Mouse (Mus musculus) gastrocnemius, postnatal 36 days (tissue): Measurements from ENCODE around the gene Enox1. TPM values are rescaled to one million over a fixed set of nuclear protein-coding genes. Genes with fewer than 3 reads are reported as not detected.

Experiments used
- DNase-seq, 2 experiments: peaks; one replicate each; pipeline ENCODE4 v3.0.0; 2022
- intact Hi-C: fragments of 180-260 bp; cut with DNase I; formaldehyde crosslinking; loops from one replicate; pipeline ENCODE4 v1.15.1; 2025
- total RNA-seq, 2 experiments: library from RNA; stranded (reverse); gene quantifications; 2 replicates each; pipeline ENCODE4 v1.2.3; 2021

Enox1 gene
- total RNA-seq, 2 experiments from 2014 or later, result 0.57 to 0.89 TPM

GRCm38 (mm10) chr14:77596216-77597175 lies 439.9 kb downstream of the Enox1 start:
- intact Hi-C loops, result no loop called here
- no peak for DNase-seq

- DNase-seq, result no peak
- intact Hi-C loops, result no loop called here
Observed at GRCm38 (mm10) chr14:77599016-77599704, 442.6 kb downstream of the Enox1 start.

GRCm38 (mm10) chr14:77600773-77601172 lies 444.2 kb downstream of the Enox1 start:
- DNase-seq, result no peak
- intact Hi-C loops, result no loop called here

GRCm38 (mm10) chr14:77601446-77601845 lies 444.9 kb downstream of the Enox1 start:
- intact Hi-C loops, result no loop called here
- DNase-seq, result no peak

- peak in 1 of 2 experiments; percentile 19 for DNase-seq
- intact Hi-C loops, result no loop called here
Observed at GRCm38 (mm10) chr14:77608182-77608839, 451.7 kb downstream of the Enox1 start.

GRCm38 (mm10) chr14:77615201-77615600 lies 458.6 kb downstream of the Enox1 start:
- intact Hi-C loops, result no loop called here
- no peak for DNase-seq

- intact Hi-C loops, result no loop called here
- no peak for DNase-seq
Observed at GRCm38 (mm10) chr14:77617250-77617649, 460.7 kb downstream of the Enox1 start.

- intact Hi-C loops, result no loop called here
- no peak for DNase-seq
Observed at GRCm38 (mm10) chr14:77618131-77618805, 461.7 kb downstream of the Enox1 start.

- DNase-seq, result no peak
- intact Hi-C loops, result no loop called here
Observed at GRCm38 (mm10) chr14:77621473-77622264, 465.1 kb downstream of the Enox1 start.

GRCm38 (mm10) chr14:77626557-77627507 lies 470.3 kb downstream of the Enox1 start:
- intact Hi-C loops, result no loop called here

GRCm38 (mm10) chr14:77632466-77633171 lies 476.1 kb downstream of the Enox1 start:
- intact Hi-C loops, result no loop called here
- DNase-seq, result no peak

More at GRCm38 (mm10) chr14:77626557-77627507, 470.3 kb downstream of the Enox1 start:
- DNase-seq, result no peak

GRCm38 (mm10) chr14:77633172-77633542 lies 476.6 kb downstream of the Enox1 start:
- no peak for DNase-seq
- intact Hi-C loops, result no loop called here

GRCm38 (mm10) chr14:77636931-77637330 lies 480.4 kb downstream of the Enox1 start:
- no peak for DNase-seq
- intact Hi-C loops, result no loop called here

GRCm38 (mm10) chr14:77638148-77638547 lies 481.6 kb downstream of the Enox1 start:
- no peak for DNase-seq
- intact Hi-C loops, result no loop called here

- intact Hi-C loops, result no loop called here
- no peak for DNase-seq
Observed at GRCm38 (mm10) chr14:77638616-77639015, 482.1 kb downstream of the Enox1 start.

GRCm38 (mm10) chr14:77639586-77639985 lies 483.0 kb downstream of the Enox1 start:
- DNase-seq, result no peak
- intact Hi-C loops, result no loop called here

GRCm38 (mm10) chr14:77642314-77642713 lies 485.8 kb downstream of the Enox1 start:
- no peak for DNase-seq
- intact Hi-C loops, result no loop called here

- intact Hi-C loops, result no loop called here
- DNase-seq, result no peak
Observed at GRCm38 (mm10) chr14:77646196-77646595, 489.6 kb downstream of the Enox1 start.
